Mouse (Mus musculus) G1E-ER4 (cell line): ENCODE measurements around the gene Klhl25. TPM values are rescaled to one million over a fixed set of nuclear protein-coding genes. Genes with fewer than 3 reads are reported as not detected.
A peak's percentile ranks its signal among the peaks of the same experiment; 100 is the strongest.

Experiments
- GATA1 ChIP-seq: IDR thresholded peaks from one replicate; pipeline ENCODE4 v1.8.0; 2012; ENCODE audit warnings: low read length, inconsistent platforms
- polyA plus RNA-seq: library from polyadenylated mRNA; stranded (reverse); fragments of >175 nt; gene quantifications from 2 replicates; pipeline ENCODE4 v1.2.3, GENCODE M21; 2012

The Klhl25 gene
- polyA plus RNA-seq, 1 experiment, result 4.8 TPM

DNA sequence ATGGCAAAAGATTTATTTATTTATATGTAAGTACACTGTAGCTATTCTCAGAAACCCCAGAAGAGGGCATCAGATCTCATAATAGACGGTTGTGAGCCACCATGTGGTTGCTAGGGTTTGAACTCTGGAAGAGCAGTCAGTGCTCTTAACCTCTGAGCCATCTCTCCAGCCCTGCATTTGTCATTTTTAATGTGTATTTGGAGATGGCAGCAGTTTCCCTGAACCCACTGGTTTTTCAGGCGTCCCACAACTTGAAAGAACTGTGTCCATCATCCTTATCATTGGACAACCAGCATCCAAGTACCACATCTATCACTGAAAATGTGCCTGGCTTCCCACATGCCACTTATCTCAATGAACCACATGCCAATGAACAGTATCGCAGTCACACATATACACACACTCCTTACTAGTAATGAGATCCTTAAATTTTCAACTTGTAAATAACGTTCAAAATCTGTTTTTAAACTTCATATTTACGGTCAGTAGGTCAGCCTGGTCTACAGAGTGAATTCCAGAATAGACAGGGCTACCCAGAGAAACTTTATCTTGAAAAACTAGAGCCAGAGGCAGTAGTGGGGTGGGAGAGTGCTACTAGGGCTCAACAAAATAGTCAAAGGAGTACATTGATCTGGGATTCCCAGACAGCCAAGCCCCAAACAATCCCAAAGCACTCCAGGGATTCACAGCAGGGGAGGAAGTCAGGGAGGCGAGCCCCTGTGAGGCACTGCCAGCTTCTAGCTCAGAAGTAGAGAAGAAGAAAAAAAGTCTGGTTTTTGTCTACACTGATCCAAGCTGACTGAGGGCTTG is 17.7 kb upstream of the Klhl25 start:
- TF ChIP-seq GATA1, result peak; percentile 89

GRCm38 (mm10) chr7:75840071-75840470 is 8.0 kb upstream of the Klhl25 start:
- TF ChIP-seq GATA1, result no peak

DNA sequence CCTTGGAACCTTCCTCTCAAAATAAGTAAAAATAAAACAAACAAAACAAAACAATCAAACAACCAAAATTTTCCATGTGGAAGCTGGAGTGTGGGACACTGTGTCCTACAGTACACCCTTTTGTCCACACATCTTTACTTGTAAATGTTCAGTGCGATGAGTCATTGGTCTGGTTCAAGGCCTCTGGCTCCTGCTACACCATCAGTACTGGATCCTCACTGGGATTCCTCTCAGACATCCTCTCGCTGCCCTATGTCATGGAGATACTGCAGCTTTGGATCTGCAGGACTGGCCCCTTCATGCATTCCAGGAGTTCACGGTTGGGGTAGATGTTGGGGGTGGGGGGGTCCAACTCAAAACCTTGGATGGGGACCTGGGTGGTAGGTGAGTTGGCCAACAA is 5.8 kb upstream of the Klhl25 start:
- TF ChIP-seq GATA1, result no peak

GRCm38 (mm10) chr7:75845936-75846335 is 2.2 kb upstream of the Klhl25 start:
- no peak for TF ChIP-seq GATA1

DNA sequence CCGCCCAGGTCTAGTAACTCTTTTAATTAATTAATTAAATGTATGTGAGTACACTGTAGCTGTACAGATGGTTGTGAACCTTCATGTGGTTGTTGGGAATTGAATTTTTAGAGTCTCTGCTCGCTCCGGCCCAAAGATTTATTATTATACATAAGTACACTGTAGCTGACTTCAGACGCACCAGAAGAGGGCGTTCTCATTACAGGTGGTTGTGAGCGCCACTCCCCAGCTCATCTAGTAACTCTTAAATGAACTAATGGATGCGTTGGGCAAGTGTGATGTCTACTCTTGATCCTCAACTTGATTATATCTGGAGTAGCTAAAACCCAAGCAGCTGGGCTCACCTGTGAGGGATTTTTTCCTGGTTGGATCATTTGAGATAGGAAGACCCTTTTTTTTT is 1.2 kb upstream of the Klhl25 start:
- TF ChIP-seq GATA1, result no peak

DNA sequence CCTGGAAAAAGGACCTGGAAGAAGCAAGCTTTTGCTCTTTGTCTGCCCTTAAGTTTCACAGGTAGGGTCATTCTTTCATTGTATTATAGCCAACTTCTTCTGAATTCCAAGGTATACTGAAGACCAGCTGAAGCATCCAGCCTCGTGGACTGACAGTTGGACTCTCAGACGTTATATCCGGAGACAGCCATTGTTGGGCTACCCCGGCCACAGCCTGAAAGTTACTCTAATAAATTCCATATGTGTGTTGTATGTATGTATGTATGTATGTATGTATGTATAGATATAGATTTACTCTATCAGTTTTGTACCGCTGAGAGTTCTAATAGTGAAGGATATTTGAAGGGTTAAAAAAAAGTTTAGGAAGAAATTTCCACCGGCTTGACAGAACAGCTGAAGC is 621 bp upstream of the Klhl25 start:
- no peak for TF ChIP-seq GATA1

GRCm38 (mm10) chr7:75848776-75849670 is 913 bp downstream of the Klhl25 start:
- TF ChIP-seq GATA1, result no peak

GRCm38 (mm10) chr7:75851290-75851689 is 3.2 kb downstream of the Klhl25 start:
- TF ChIP-seq GATA1, result no peak

DNA sequence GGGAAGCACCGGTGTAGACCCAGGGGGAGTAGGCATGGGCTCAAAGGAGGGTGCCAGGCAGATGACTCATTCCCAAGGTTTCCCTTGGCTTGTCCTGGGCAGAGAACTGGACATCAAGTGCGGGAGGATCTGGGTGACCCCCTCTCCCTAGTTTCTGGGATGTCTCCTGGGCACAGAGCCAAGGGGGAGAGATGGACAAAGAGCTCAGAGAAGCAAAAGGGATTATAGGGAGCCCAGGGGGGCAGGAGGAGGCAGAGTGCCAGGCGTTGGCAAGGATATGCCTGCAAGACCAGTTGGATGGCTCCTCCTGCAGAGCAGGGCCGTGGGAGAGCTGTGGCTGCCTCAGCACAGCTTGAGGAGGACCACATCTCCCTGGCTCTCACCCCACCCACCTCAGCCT is 4.3 kb downstream of the Klhl25 start:
- no peak for TF ChIP-seq GATA1

DNA sequence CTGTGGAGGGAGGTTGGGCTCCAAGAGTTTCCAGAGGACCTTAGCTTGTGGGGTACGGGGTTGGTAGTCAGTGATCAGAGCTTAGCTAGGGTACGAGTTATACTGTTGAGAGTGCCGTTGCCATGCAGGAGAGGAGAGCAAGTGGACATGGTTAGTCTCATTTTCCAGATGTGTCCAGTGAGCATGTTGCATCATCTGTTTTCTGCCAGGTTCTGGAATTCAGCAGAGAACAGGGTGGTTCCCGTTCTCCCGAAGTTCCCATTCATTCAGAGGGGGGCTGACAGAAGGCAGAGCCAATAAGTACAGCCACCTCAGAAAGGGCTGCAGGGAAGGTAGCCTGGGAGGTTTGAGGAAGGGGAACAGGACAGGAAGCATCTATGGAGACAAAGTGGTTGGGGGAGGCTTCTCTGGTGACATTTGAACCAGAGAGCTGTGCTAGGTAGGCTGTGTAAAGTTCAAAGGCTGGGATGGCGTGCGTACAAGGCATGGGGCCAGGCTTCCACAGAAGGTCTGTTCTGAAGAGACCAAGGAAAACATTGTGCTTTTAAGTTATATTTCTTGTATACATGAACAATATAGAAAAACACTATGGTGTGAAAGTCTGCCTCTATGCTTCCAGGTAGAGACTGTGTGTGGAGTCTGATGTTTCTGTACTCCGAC is 5.2 kb downstream of the Klhl25 start:
- no peak for TF ChIP-seq GATA1

GRCm38 (mm10) chr7:75854231-75854925 is 6.3 kb downstream of the Klhl25 start:
- TF ChIP-seq GATA1, result no peak

DNA sequence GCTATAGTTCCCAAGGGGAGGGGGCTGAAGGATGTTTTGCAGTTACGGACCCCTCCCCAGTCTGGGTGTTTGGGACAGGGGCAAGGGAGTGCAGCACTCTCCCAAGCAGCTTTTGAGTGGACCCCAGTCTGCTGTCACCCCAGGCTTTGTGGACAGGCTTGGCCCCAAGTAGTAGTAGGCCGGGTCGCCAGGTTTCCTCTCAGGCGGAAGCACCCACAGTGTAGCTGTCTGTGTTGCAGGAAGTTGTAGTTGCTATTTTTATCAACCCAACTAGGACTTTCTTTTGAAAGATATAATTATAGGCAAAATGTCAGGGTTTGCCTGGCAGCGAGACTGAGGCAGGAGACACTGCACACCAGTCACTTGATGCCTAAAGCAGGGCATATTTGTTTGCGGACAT is 6.9 kb downstream of the Klhl25 start:
- no peak for TF ChIP-seq GATA1

DNA sequence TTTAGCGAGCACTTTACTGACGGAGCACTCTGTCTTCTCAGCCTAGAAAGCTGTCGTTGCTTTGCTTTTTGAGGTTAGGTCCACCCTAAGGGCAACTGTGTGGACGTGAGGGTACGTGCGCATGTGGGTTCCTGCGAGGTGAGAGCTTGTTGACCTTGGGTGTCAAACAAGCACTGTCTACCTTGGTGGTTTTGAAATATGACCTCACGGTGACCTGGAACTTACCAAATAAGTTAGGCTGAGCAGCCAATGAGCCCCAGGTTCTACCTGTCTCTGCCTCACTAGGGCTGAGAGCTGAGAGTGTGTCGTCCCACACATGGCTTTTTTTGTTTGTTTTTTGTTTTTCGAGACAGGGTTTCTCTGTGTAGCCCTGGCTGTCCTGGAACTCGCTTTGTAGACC is 8.1 kb downstream of the Klhl25 start:
- TF ChIP-seq GATA1, result no peak

- TF ChIP-seq GATA1, result no peak
Measured at GRCm38 (mm10) chr7:75859771-75860196, 11.7 kb downstream of the Klhl25 start.

GRCm38 (mm10) chr7:75865026-75865425 is 16.9 kb downstream of the Klhl25 start:
- no peak for TF ChIP-seq GATA1

GRCm38 (mm10) chr7:75866557-75866956 is 18.4 kb downstream of the Klhl25 start:
- TF ChIP-seq GATA1, result no peak
